Mouse (Mus musculus): ENCODE measurements at regions not wholly inside any gene's neighbourhood (a gene's known extent, or its start where the extent isn't known, plus 50 kb on each side); places are given as distances from the start of the nearest gene placed in this dataset.

DNA sequence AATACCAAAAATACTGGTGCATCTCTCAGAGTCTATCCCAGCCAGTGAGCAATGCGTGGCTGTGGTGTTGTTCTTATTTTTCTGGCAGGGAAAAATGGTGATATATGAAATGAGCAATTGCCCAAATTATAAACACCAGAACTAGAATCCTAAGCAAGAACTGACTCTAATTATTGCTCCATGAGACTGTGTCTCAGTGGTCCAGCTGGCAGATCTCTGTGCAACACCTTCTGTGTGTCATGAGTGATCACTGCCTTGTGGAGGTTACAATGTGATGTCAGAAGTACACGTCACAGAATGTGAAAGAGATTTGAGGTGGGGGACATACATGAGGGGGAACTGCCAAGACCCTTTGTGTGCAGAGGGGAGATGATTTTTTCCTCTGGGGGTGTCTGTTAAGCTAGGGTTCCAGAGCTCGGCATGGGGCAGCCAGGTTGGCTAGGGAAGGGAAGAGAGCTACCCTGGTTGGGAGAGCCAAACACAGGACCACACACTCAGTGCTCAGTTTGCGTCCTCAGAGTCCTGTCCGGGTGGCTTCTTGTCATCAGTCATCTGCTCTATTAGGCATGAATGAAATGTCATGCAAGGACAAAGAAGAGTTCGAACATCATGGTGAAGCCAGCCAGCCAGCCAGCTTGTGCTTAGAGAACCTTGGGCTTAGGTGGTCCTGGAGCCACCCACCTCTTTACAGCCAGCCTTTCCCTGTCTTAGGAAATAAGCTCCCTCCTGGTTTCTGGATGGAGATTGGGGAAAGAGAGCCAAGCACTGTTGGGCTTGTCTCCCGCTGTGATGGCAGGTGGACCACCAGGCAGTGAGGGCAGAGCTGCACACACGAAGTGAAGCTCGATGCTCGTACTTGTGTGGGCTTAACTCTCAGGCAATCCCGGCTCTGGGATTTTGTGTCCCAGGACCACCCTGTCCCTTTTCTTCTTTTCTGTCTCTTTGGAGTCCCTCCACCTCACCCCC is 189.5 kb upstream of the Map3k1 start:
- TF ChIP-seq CTCF (IDR thresholded peaks at IDR 0.05; ENCODE audit: borderline replicate concordance, insufficient read depth, low read depth, low read length) (no peak), POLR2A (IDR thresholded peaks at IDR 0.05; ENCODE audit: borderline replicate concordance, insufficient read depth, low read length) (no peak)

Measured in cerebellum, adult 2 months (tissue).